Mouse (Mus musculus) lung, postnatal 0 days (tissue): Measurements from ENCODE around the gene Anapc11.
"Not testable (repeated sequence)": the region's sequence is repeated elsewhere in the genome, so short reads cannot be mapped to it uniquely, and the experiment has no call there.

Source experiments
- CTCF ChIP-seq: IDR thresholded peaks from 2 replicates; pipeline ENCODE4 v1.5.1; 2016; ENCODE audit warnings: antibody characterized with exemption, mild to moderate bottlenecking
- EP300 ChIP-seq: IDR thresholded peaks from 2 replicates; pipeline ENCODE4 v1.6.1; 2016; ENCODE audit warnings: antibody characterized with exemption, mild to moderate bottlenecking, control low read depth

GRCm38 (mm10) chr11:120582982-120583293, 15.3 kb upstream of the Anapc11 start:
- TF ChIP-seq CTCF, EP300: not testable (repeated sequence)
